Mouse (Mus musculus) kidney, adult 10 weeks (tissue): ENCODE data around the gene Olfr95. TPM values are rescaled to one million over a fixed set of nuclear protein-coding genes. Genes with fewer than 3 reads are reported as not detected.

Experiments used
- polyA plus RNA-seq: library from polyadenylated mRNA; stranded (reverse); fragments of 350-450 nt; fragmentation: Illumina TruSeq; extraction: RNeasy Lipid Tissue Mini Kit (QIAGEN cat#74804); gene quantifications from one replicate; pipeline ENCODE4 v1.2.3, GENCODE M21; 2014; ENCODE audit warnings: low read depth, low replicate concordance

Gene Olfr95
- polyA plus RNA-seq, result not detected

GRCm38 (mm10) chr17:37213018-37213417 lies at the start of gene Olfr95:
TSS of gene Olfr95 (minus strand) at chr17:37213118.

GRCm38 (mm10) chr17:37237230-37237629 lies 24.3 kb upstream of the Olfr95 start, which contains the start of gene Olfr97:
TSS of gene Olfr97 (minus strand) at chr17:37237330.

GRCm38 (mm10) chr17:37219846-37220245 lies 6.9 kb upstream of the Olfr95 start, which contains the start of gene Olfr96:
TSS of gene Olfr96 (plus strand) at chr17:37220146.

GRCm38 (mm10) chr17:37200894-37201293 lies 12.0 kb downstream of the Olfr95 start, which contains the start of gene Olfr94:
TSS of gene Olfr94 (minus strand) at chr17:37200994.

GRCm38 (mm10) chr17:37193656-37194055 lies 19.3 kb downstream of the Olfr95 start, which contains the start of gene Ubd:
TSS of gene Ubd (plus strand) at chr17:37193892.

GRCm38 (mm10) chr17:37161394-37161793 lies 51.5 kb downstream of the Olfr95 start, which contains the start of gene Olfr93:
TSS of gene Olfr93 (minus strand) at chr17:37161494.

Other genes with a start within 250 kb of the Olfr95 start
- gene 2410137M14Rik, start 231.9 kb downstream of the Olfr95 start, polyA plus RNA-seq, result not detected
- not detected for gene H2-M5, start 223.6 kb downstream of the Olfr95 start, polyA plus RNA-seq
- gene Zfp57, start 212.0 kb downstream of the Olfr95 start, polyA plus RNA-seq, result 1.8 TPM
- not detected for gene Mog, start 189.7 kb downstream of the Olfr95 start, polyA plus RNA-seq
- 20.6 TPM for gene Gabbr1, start 167.2 kb downstream of the Olfr95 start, polyA plus RNA-seq
- gene Olfr90, start 124.6 kb downstream of the Olfr95 start, polyA plus RNA-seq, result not detected
- not detected for gene Olfr91, start 114.8 kb downstream of the Olfr95 start, polyA plus RNA-seq
- gene Olfr92, start 93.0 kb downstream of the Olfr95 start, polyA plus RNA-seq, result not detected
- gene Olfr93, start 51.6 kb downstream of the Olfr95 start, polyA plus RNA-seq, result not detected
- 0.69 TPM for gene Ubd, start 19.2 kb downstream of the Olfr95 start, polyA plus RNA-seq
- gene Olfr94, start 12.1 kb downstream of the Olfr95 start, polyA plus RNA-seq, result not detected
- not detected for gene Olfr96, start 7.0 kb upstream of the Olfr95 start, polyA plus RNA-seq
- not detected for gene Olfr97, start 24.2 kb upstream of the Olfr95 start, polyA plus RNA-seq
- not detected for gene Olfr98, start 50.6 kb upstream of the Olfr95 start, polyA plus RNA-seq
- gene H2-M3, start 57.1 kb upstream of the Olfr95 start, polyA plus RNA-seq, result 0.85 TPM
- not detected for gene Olfr99, start 70.3 kb upstream of the Olfr95 start, polyA plus RNA-seq
- not detected for gene Olfr101, start 91.2 kb upstream of the Olfr95 start, polyA plus RNA-seq
- not detected for gene Olfr102, start 103.9 kb upstream of the Olfr95 start, polyA plus RNA-seq
- not detected for gene Olfr103, start 126.6 kb upstream of the Olfr95 start, polyA plus RNA-seq
- gene Olfr104-ps, start 146.5 kb upstream of the Olfr95 start, polyA plus RNA-seq, result not detected
- gene Olfr105-ps, start 165.9 kb upstream of the Olfr95 start, polyA plus RNA-seq, result not detected
- gene Olfr106-ps, start 177.3 kb upstream of the Olfr95 start, polyA plus RNA-seq, result not detected
- gene Olfr107, start 186.1 kb upstream of the Olfr95 start, polyA plus RNA-seq, result not detected
- gene Olfr108, start 232.4 kb upstream of the Olfr95 start, polyA plus RNA-seq, result not detected
- not detected for gene Olfr109, start 245.8 kb upstream of the Olfr95 start, polyA plus RNA-seq